Mouse (Mus musculus) gastrocnemius, adult 2 months (tissue): ENCODE results near the gene Cacna2d2. TPM values are rescaled to one million over a fixed set of nuclear protein-coding genes. Genes with fewer than 3 reads are reported as not detected.

Source experiments
- DNase-seq: peaks from one replicate; pipeline ENCODE4 v3.0.0; 2022
- H3K27ac ChIP-seq: fragments of 200-600 bp; 2 replicates; pipeline ENCODE4 v1.8.1; 2022; ENCODE audit warnings: mild to moderate bottlenecking
- H3K4me3 ChIP-seq: fragments of 200-600 bp; 2 replicates; pipeline ENCODE4 v1.8.1; 2022; ENCODE audit warnings: mild to moderate bottlenecking, moderate library complexity
- CTCF ChIP-seq: fragments of 200-600 bp; IDR thresholded peaks from 2 replicates; pipeline ENCODE4 v1.8.1; 2022; ENCODE audit warnings: antibody characterized with exemption, mild to moderate bottlenecking, moderate library complexity
- intact Hi-C: fragments of 180-260 bp; cut with DNase I; formaldehyde crosslinking; loops from one replicate; pipeline ENCODE4 v1.15.1; 2025
- total RNA-seq, 2 experiments: library from RNA; stranded (reverse); gene quantifications; 2 replicates each; pipeline ENCODE4 v1.2.3; 2021

Cacna2d2 gene
- total RNA-seq, 2 experiments from 2014 or later: 0.28 to 0.73 TPM

- intact Hi-C loops: no loop called here
- Histone ChIP-seq H3K4me3 (peak overlapping the region; percentile 66), H3K27ac (no peak overlapping the region)
- no peak for DNase-seq
- no peak for TF ChIP-seq CTCF
Observed at GRCm38 (mm10) chr9:107377961-107378512, 21.4 kb upstream of the Cacna2d2 start.

- intact Hi-C loops: no loop called here
- no peak for TF ChIP-seq CTCF
- H3K27ac ChIP-seq: no peak overlapping the region
- DNase-seq: no peak
- H3K4me3 ChIP-seq: no peak overlapping the region
Observed at GRCm38 (mm10) chr9:107381723-107382122, 17.7 kb upstream of the Cacna2d2 start.

- no peak overlapping the region for H3K27ac ChIP-seq
- H3K4me3 ChIP-seq: no peak overlapping the region
- no peak for TF ChIP-seq CTCF
- DNase-seq: no peak
- intact Hi-C loops: no loop called here
Observed at GRCm38 (mm10) chr9:107384396-107384795, 15.0 kb upstream of the Cacna2d2 start.

GRCm38 (mm10) chr9:107386722-107387121, 12.7 kb upstream of the Cacna2d2 start:
- Histone ChIP-seq H3K27ac (no peak overlapping the region), H3K4me3 (no peak overlapping the region)
- no peak for DNase-seq
- intact Hi-C loops: no loop called here
- TF ChIP-seq CTCF: peak; percentile 53

- no peak for TF ChIP-seq CTCF
- Histone ChIP-seq H3K27ac (no peak overlapping the region), H3K4me3 (no peak overlapping the region)
- no peak for DNase-seq
- intact Hi-C loops: no loop called here
Observed at GRCm38 (mm10) chr9:107387708-107388107, 11.7 kb upstream of the Cacna2d2 start.

- intact Hi-C loops: no loop called here
- no peak for TF ChIP-seq CTCF
- Histone ChIP-seq H3K27ac (no peak overlapping the region), H3K4me3 (no peak overlapping the region)
- no peak for DNase-seq
Observed at GRCm38 (mm10) chr9:107388263-107388662, 11.1 kb upstream of the Cacna2d2 start.

- DNase-seq: no peak
- intact Hi-C loops: no loop called here
- H3K4me3 ChIP-seq: no peak overlapping the region
Observed at GRCm38 (mm10) chr9:107396397-107396796, 3.0 kb upstream of the Cacna2d2 start.

GRCm38 (mm10) chr9:107398968-107399367, 444 bp upstream of the Cacna2d2 start:
- Histone ChIP-seq H3K27ac (no peak overlapping the region; the same call in 1 of the 2 replicates), H3K4me3 (peak overlapping the region; percentile 81)
- TF ChIP-seq CTCF: no peak
- intact Hi-C loops: no loop called here
- DNase-seq: no peak

More at GRCm38 (mm10) chr9:107396397-107396796, 3.0 kb upstream of the Cacna2d2 start:
- TF ChIP-seq CTCF: peak; percentile 20; the same call in 1 of the 2 replicates
- no peak overlapping the region for H3K27ac ChIP-seq

- DNase-seq: peak; percentile 31
- peak overlapping the region; percentile 81 for H3K4me3 ChIP-seq
- intact Hi-C loops: no loop called here
- no peak for TF ChIP-seq CTCF
- H3K27ac ChIP-seq: no peak overlapping the region
Observed at GRCm38 (mm10) chr9:107400060-107400511, 674 bp downstream of the Cacna2d2 start.

- intact Hi-C loops: no loop called here
- DNase-seq: no peak
- TF ChIP-seq CTCF: no peak
- Histone ChIP-seq H3K4me3 (peak overlapping the region; percentile 81), H3K27ac (no peak overlapping the region)
Observed at GRCm38 (mm10) chr9:107400666-107401285, 1.4 kb downstream of the Cacna2d2 start.

- no peak overlapping the region for H3K27ac ChIP-seq
- TF ChIP-seq CTCF: no peak
- DNase-seq: no peak
- intact Hi-C loops: no loop called here
- no peak overlapping the region for H3K4me3 ChIP-seq
Observed at GRCm38 (mm10) chr9:107403116-107403515, 3.7 kb downstream of the Cacna2d2 start.

- no peak for DNase-seq
- intact Hi-C loops: no loop called here
Observed at GRCm38 (mm10) chr9:107409449-107409848, 10.0 kb downstream of the Cacna2d2 start.

GRCm38 (mm10) chr9:107417106-107417505, 17.7 kb downstream of the Cacna2d2 start:
- DNase-seq: peak; percentile 59
- no peak for TF ChIP-seq CTCF
- intact Hi-C loops: no loop called here
- H3K27ac ChIP-seq: no peak overlapping the region
- no peak overlapping the region for H3K4me3 ChIP-seq

More at GRCm38 (mm10) chr9:107409449-107409848, 10.0 kb downstream of the Cacna2d2 start:
- no peak for TF ChIP-seq CTCF
- no peak overlapping the region for H3K4me3 ChIP-seq
- H3K27ac ChIP-seq: no peak overlapping the region
